Mouse (Mus musculus) G1E-ER4 (cell line): Measurements from ENCODE around the gene Fam98a. TPM values are rescaled to one million over a fixed set of nuclear protein-coding genes. Genes with fewer than 3 reads are reported as not detected.

Source experiments
- GATA1 ChIP-seq: IDR thresholded peaks from one replicate; pipeline ENCODE4 v1.8.0; 2012; ENCODE audit warnings: low read length, inconsistent platforms
- polyA plus RNA-seq: library from polyadenylated mRNA; stranded (reverse); fragments of >175 nt; gene quantifications from 2 replicates; pipeline ENCODE4 v1.2.3, GENCODE M21; 2012

Fam98a gene
- polyA plus RNA-seq, 1 experiment, result 26.0 TPM

DNA sequence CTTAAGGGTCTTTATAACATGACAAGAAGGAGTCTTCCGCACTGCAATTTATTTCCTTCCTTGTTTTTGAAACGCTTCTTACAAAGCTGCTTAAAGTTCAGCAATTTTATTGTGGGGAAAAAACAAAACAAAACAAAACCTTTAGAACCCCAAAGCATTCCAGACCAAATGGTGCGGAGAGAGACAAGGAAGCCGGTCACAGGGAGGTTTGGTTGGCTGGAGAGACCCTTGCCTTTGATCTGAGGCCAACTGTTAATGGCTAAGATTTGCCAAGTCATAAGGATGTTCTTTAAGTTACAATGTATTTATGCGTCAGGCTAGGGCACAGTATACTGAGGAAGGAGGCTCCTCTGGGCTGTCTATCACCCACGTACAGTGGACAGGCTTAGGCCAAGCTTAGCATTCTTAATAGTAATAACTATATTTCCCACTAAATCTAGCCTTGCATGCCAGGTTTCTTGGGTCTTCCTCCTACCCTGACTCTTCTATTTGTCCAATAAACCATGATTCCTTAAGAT lies 19.2 kb downstream of the Fam98a start:
- no peak for TF ChIP-seq GATA1

DNA sequence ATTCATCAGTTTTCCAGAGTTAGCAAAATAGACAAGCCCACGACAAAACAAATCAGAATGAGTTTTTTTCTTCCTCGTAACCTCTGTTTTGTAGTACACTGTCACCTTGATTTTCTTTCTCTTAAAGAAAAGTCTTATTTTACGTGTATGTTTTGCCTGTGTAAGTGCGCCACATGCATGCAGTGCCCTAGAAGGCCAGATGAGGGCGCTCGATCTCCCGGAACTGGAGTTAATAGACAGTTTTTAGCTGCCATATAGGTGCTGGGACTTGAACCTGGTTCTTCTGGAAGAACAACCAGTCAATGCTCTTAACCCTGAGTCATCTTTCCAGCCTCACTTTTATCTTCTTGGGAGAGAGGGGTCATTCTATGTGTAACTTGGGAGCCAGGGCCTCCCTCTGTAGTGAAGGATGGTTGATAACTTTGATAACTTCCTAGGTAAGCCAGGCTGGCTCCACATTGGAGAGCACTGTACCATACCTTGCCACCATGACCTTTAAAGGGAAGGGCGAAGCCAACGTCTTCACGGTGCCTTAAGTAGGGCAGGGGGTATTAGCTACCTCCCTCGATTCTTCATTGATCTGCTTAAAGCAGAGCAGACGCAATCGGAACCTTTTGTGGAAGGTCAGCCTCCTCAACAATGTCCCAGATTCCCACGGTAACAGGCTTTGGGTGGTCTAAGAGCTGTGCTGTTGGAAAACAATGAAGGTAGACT lies 22.4 kb downstream of the Fam98a start:
- no peak for TF ChIP-seq GATA1

DNA sequence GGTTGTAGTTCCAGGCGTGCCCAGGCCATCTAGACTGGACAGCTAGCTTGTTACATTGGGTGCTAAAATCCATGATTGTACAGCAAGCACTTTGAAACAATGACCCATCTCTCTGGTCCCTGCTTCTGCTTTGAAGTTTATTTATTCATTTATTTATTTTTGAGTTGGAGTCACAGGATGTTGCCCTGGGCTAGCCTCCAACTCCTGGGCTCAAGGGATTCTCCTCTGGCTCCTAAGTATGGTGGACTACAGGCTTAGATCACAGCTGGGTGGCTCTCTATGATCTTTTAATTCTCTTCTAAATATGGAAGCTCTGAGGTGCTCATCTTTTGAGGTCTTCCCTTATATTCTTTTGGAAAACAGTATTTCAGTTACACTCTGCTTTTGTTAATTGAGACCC lies 25.3 kb downstream of the Fam98a start:
- no peak for TF ChIP-seq GATA1

DNA sequence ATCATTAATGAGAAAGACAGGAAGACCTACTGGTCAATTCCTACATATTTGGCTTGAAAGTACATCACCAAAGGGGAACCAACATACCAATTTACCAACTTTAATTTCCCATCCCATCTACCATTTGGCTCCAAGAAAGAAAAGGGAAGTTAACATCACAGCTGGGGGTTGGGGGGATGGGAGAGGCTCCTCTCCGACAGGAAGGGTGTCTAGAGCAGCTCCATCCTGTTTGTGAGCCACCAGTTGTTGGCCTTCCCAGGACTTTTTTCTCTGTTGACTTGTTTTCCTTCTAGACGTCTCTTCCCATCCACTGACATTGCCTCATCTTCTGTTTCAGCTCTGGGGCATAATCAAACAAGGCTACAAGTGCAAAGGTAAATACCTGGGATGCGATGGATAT lies 27.9 kb downstream of the Fam98a start:
- no peak for TF ChIP-seq GATA1

DNA sequence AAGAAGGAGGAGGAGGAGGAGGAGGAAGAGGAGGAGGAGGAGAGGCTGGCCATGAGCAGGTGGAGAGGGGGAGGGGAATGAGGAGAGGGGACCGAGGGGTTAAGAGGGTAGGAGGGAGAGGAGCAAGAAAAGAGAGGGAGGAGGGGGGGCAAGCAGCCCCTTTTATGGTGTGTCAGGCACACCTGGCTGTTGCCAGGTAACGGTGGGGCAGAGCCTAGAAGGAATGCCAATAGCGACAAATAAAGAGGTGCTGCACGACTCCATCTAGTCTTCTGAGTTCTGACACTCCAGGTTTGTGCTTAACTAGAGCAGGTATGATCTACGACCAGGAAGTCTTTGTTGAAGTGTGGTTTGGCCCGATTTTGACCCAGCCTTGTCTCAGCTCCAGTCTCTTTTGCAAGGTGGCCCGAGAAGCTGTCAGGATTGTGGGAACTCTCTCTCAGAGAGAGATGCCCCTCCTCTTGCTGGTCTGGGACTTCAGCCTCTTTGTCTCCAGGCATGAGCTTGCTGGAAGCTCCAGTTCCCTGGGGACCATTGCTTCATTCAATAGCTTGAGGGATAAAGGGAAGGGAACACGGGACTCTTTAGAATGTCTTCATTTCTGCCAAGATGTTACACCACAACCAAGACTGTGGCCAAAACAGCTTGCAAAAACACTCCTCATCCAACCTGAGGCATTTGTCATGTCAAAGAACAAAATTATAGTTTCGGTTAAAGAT lies 29.2 kb downstream of the Fam98a start:
- no peak for TF ChIP-seq GATA1

DNA sequence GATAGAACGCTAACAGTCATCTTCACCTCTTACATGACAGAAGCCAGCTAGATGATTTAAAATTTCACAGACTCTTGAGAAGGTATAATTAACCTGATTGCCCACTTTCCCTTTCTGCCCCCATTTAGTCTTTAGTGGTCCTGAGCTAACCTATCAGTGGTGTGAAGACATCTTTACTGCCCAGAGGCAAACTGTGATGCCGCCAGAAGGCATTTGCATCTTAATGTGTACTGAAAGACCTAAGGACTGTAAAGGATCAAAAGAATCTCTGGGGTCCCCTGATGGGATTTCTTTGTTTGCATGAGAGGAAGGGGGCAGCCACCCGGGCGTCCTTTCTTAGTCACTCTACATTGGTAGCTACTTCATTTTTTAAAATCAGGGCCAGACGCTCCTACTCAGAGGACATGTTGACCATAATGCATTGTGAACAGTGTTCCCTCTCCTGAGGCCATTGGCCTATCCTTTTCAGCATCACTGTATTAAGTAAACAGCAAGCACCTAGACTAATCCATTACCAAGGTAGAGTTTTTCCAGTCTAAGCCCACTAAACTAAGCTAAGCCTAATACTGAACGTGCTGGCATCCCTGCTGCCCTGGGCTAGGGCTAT lies 30.4 kb downstream of the Fam98a start:
- TF ChIP-seq GATA1, result no peak

DNA sequence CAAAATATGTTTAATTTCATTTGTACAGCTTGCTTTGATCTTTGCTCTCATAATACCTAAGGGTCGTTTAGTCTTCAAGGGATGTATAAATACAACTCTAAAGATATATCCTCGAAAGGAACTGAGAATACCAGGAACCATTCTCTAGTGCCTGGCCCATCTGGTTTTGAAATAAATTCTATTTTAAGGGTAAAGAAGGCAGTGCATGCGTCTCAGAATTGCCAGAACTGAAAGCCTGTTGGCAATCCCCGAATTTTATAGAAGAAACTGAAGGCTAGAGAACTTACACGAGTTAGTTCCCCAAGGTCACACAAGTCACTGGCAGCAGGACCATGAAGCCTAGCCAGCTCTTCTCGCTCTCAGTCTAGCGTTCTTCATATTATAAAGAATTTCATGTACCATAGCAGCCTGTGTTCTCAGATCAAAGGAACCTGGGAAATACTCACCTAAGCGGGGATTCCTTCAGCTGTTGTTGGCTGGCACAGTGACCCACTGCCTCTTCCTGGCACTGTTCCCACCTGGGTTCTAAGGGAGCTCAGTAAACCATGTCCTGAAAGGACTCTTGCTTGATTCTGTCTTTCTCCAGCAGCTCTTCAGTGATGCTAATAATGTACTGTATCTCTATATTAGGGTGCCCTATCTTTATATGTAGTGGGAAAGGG lies 32.4 kb downstream of the Fam98a start:
- TF ChIP-seq GATA1, result no peak

DNA sequence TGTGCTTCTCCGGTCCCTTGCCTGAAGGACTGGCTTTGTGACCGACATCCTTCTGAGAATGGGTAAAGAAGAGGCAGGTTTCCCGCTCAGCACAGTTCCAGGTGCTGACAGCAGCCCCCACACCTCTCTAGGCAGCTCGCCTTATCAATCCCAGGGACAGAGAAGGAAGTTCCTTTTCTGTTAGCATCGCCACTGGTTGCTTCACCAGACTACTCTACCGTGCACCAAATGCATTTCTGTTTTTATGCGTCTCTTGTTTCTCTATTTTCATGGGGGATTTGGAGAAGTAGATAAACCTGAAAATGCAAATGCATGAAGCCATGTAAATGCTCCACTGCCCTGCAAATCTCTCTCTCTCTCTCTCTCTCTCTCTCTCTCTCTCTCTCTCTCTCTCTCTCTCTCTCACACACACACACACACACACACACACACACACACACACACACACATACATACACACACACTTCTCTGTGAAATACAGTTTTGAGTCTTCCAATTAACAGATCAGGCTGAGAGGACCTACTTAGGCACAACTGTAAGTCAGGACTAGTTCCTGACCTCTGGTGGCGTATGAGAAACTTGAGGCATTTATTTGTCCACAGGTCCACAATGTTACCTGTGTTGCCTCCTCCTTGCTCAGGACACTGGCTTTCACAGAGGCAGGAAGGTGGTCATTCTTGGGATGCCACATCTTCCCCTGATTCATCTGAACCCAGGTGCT lies 33.4 kb downstream of the Fam98a start:
- TF ChIP-seq GATA1, result no peak

DNA sequence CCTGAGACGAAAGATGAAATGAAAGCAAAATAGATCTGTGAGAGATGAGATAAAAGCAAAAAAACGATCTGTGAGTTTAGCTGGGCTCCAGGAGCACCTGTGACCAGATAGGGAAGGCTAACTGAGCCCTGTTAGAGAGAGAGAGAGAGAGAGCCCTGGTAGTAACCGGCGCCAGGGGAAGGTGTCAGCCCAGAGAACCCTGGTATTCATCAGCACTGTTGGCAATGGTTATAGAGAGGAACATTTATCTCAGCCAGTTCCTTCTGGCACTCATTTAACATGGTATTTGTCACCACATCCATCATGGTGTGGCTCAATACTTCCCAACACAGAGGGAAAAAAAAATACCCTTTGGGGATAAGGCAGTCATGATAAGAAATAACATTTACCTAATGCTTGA lies 35.2 kb downstream of the Fam98a start:
- no peak for TF ChIP-seq GATA1

DNA sequence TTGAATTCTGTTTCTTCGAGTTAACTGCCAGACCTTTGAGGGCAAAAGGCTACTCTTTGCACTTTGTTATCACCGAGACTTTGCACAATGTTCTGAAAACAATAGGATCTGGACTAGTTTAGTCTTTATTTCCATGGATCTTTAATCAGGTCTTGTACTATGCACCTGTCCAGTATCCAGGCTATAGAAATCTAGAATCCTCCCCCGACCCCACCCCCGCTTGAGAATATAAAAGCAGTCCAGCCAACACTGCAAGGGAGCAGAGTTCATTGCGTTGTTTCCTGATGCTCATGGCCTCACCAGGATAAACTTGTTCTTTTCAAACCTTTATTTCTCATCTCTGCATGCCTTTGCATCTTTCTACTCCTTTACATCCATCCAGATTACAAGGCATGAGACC lies 42.5 kb downstream of the Fam98a start:
- no peak for TF ChIP-seq GATA1

DNA sequence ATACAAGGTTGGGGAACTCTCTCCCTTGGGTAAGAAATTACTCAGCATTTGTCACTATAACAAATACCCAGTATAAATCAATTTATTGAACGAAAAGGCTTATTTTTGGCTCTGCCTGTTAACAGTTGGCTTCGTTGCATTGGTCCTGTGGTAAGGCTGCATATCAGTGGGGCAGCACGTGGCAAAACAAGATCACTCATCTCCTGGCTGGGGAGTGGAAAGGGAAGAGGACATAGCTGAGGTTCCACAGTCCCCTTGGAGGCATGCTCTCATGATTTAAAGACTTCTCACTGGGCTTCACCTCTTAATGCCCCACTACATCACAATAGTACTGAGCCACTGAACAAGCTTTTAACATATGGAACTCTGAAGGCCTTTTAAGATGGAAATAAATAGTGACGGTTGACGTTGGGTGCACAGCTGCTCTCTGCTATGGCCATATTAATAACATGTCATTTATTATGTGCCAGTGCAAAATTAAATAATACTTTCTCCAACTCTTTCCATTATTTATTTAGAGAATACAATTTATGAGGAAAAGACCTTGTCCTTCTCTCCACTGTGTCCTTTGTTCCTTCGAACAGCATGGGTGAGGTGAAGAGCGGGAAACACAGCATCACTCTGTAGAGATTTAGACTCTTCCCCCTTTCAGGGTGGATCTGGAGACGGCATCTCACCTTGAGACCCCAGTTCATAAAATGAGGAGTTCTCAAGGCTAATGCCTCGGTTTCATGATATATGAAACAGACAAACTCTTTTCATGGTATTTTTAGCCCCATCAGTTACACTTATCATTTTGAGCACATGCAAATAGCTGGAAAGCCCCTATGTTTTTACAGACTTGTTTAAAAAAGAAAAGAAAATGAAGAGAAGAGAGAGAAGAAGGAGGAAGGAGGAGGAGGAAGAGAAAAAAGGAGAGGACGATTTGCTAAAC lies 44.8 kb downstream of the Fam98a start:
- TF ChIP-seq GATA1, result no peak

DNA sequence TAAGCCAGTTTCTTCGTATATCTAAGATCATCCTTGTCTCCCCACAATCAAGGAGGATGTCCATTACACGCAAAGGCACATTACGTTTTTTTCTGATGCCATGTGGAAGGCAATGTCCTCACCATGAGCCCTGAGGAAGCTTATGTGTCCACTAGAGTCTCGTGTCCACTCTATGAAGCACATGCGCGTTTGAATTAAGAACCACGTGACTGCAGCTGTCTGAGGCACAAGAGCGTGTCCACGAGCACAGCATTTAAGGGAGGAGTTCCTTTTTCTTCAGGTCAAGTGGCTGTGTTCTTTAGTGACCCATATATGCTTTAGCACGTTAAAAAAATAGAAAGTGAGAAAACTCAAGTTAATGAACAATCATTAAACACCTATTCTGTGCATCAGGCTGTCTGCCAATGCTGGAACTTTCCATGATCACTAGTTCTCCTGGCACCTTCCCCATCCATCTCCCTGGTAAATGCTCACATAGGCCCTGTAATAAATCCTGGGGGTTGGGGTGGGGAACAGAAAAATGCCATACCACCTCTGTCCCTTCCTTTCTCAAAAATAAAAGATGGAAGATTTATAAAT lies 45.6 kb downstream of the Fam98a start:
- no peak for TF ChIP-seq GATA1

DNA sequence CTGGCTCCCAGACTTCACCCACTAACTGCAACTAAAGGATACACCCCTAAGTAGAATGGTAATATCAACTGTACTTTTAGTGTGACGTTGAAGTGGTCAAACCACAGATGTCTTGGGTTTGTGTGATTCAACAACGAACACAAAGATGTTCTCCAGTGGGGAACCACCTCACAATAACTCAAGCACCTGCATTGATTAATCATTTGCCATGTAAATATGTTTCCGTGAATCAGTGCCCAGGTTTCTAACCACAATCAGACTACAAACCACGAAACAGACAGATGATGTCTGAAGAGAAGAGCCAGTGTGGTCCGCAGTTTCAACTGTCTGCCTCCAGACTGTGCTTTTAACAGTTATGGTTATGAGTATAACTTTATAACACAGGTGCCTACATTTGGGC lies 46.7 kb downstream of the Fam98a start:
- no peak for TF ChIP-seq GATA1

DNA sequence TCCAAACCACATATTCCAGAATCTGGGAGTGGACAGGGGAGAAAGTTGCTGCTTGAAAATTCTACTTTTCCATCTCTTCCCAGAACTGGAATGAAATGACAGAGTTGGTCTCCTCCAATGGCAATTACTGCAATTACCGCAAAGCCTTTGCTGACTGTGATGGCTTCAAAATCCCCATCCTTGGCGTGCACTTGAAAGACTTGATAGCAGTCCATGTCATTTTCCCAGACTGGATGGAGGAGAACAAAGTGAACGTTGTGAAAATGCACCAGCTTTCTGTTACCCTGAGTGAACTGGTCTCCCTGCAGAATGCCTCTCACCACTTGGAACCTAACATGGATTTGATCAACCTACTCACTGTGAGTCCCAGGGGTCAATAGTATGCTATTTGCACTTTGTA lies 48.7 kb downstream of the Fam98a start:
- TF ChIP-seq GATA1, result no peak

DNA sequence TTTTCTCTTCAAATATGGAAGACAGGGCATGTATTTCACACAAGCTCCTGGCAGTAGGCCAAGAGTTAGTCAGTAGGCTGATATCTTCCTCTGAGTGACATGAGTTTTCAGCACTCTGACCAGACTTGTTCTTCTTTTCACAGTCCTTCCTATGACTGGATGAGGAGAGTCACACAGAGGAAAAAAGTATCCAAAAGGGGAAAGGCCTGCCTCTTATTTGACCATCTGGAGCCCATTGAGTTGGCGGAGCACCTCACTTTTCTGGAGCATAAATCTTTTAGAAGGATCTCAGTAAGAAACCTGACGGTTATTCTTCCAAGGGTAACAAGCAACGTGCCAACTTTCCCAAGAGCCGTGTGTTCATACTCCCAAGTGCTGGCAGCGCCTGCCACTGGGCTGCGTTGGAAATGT lies 53.5 kb downstream of the Fam98a start:
- no peak for TF ChIP-seq GATA1
